Mouse (Mus musculus) right cerebral cortex, postnatal 36 days (tissue): ENCODE measurements around the gene Syt8.

ENCODE experiments used
- DNase-seq, 2 experiments: peaks; one replicate each; pipeline ENCODE4 v3.0.0; 2022; ENCODE audit warnings: low spot score in 2 of 2, mixed read lengths in 1 of 2

The Syt8 gene

GRCm38 (mm10) chr7:142408686-142409085, 26.0 kb upstream of the Syt8 start:
- no peak for DNase-seq

- no peak for DNase-seq
Measured at GRCm38 (mm10) chr7:142409603-142410002, 25.0 kb upstream of the Syt8 start.

GRCm38 (mm10) chr7:142413285-142413684, 21.4 kb upstream of the Syt8 start:
- DNase-seq, result no peak

GRCm38 (mm10) chr7:142415314-142415713, 19.3 kb upstream of the Syt8 start:
- no peak for DNase-seq

GRCm38 (mm10) chr7:142416225-142416624, 18.4 kb upstream of the Syt8 start:
- DNase-seq, result no peak

DNA sequence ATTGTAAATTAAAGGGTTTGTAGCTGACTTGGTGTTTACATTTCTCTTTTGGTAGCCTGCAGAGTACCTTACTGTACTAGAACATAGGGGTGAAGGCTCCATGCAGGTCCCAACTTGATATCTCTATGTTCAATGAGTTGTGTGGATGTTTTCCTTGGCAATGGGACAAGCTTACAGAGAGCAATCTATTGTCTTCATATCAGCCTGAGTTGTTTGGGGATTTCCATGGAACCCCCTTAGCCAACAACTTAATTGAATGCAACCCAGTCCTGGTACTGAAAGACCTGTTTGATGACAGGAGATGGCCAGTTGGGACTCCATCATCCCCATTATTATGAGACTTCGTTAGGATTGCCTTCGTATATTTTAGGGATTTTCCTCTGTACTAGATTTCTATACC, 16.6 kb upstream of the Syt8 start:
- no peak for DNase-seq

- DNase-seq, result no peak
Measured at GRCm38 (mm10) chr7:142418679-142419078, 16.0 kb upstream of the Syt8 start.

DNA sequence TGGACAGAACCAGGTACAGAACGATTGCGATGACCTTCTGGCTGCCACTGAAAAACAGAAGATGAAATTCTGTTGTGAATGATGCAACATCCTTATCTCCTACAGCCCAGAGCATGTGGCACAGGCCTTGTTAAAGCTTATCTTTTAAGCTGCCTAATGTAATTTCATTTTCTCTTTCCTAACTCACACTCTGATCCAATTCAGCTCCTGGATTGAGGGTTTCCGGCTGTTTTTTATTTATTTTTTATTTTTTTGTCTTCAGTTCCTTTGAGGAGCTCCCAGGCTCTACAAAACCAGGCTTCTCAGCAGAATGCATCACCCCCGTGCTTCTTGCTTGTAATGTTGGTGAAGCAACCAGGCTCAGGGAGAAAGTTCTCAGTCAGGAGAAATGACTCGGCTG, 14.8 kb upstream of the Syt8 start:
- no peak for DNase-seq

- DNase-seq, result no peak
Measured at GRCm38 (mm10) chr7:142421826-142422225, 12.8 kb upstream of the Syt8 start.

GRCm38 (mm10) chr7:142425641-142426213, 8.9 kb upstream of the Syt8 start:
- no peak for DNase-seq

- DNase-seq, result no peak
Measured at GRCm38 (mm10) chr7:142428213-142428612, 6.4 kb upstream of the Syt8 start.

DNA sequence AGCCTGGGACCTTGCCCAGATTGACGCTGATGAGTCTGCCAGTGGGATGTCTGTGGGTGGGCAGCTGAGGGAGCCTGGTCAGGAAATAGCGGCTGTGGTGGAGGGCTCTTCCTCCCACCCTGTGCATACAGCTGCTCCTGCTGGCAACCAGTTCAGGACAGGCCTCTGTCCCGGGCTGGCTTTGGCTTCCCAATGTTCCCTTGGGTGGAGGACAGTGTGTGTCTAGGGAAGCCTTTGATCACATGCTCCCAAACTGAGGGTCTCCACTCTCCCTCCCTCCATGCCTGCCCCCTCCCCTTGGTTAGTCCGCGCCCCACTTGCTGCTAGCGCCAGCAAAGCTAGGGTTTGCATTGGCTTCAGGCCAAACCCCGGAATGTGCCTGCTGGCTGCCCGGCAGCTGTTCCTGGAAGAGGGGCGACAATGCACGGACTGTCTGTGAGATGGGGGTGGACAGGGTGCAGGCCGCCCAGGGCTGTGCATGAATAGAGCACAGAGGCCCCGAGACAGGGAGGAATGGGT, 4.4 kb upstream of the Syt8 start:
- peak in 1 of 2 experiments; percentile 43 for DNase-seq

DNA sequence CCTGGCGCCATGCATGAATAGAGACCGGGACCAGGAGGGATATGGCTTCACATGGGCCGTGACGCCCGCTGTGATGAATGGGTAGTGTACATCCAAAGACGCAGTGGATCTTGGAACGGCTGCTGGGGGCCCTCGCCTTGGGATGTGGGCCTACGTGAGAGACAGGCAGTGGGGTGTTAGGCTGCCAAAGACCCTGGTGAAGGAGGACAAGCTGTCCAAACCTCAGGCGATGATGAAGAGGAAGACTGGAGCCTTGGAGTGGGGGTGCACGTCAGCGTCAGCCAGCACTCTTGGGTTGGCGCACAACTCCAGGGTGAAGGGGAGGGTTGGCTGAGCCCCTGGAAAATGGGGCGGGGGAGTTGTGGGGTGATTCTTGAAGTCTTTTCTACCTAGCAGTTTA, 3.5 kb upstream of the Syt8 start:
- no peak for DNase-seq

GRCm38 (mm10) chr7:142433623-142434022, 1.0 kb upstream of the Syt8 start:
- DNase-seq, result no peak

- peak; percentile 29 to 51 for DNase-seq
Measured at GRCm38 (mm10) chr7:142435524-142435923, 874 bp downstream of the Syt8 start.

GRCm38 (mm10) chr7:142437324-142437723, 2.7 kb downstream of the Syt8 start:
- DNase-seq, result no peak

DNA sequence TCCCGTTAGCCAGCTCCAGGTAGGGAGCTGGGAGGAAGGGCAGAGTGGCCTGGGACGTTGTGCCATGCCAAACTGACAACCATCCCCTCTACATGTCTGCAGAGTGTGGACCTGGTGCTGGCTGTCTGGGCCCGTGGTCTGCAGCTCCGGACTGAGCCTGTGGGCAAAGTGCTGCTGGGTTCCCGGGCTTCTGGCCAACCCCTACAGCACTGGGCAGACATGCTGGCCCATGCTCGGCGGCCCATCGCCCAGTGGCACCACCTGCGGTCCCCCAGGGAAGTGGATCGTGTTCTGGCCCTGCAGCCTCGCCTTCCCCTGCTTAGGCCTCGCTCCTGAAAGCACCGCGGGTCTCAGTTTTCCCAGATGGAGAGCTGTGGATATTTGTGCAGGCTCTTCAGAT, 5.3 kb downstream of the Syt8 start:
- DNase-seq, result no peak

- DNase-seq, result peak in 1 of 2 experiments; percentile 21
Measured at GRCm38 (mm10) chr7:142440657-142441114, 6.0 kb downstream of the Syt8 start.

GRCm38 (mm10) chr7:142441585-142441984, 6.9 kb downstream of the Syt8 start, which contains the start of gene Tnni2:
Gene Tnni2, plus strand, starts transcription at chr7:142441808.
- no peak for DNase-seq

DNA sequence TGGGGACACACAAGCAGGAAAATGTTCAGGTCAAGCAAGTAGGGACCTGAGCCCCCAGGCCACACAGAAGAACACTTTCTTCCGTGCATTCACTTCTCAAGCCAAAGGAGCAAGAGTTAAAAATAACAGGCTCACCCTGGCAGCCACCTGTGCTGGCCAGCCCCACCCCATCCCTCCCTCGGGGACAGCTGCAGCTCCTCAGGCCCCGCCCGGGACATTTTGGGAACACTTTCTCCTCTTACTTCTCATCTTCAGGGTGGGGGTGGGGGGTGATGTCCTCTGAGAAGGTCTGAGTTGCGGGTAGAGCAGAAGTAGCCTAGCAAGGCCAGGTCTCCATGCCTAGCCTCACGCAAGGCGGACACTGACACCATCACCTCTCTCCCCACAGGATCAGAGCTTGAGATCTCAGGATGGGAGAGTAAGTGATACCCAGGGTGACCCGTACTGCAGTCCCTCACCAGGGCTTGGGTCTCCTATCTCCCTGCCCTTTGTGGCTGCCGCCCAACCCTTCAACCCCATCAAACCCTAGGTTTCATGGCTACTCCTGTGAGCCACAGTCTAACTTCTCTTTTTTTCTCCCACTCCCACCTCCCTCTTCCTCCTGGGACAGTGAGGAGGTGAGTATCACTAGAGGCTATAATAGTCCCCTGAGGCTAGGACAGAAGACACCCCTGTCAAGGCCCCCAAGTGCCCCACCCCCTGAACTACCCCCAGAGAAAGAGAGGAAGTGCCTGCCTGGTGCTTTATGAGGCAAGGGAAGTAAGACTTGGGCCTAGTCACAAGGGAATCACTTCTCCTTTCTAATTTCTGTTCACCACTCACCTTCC, 7.6 kb downstream of the Syt8 start:
- no peak for DNase-seq

DNA sequence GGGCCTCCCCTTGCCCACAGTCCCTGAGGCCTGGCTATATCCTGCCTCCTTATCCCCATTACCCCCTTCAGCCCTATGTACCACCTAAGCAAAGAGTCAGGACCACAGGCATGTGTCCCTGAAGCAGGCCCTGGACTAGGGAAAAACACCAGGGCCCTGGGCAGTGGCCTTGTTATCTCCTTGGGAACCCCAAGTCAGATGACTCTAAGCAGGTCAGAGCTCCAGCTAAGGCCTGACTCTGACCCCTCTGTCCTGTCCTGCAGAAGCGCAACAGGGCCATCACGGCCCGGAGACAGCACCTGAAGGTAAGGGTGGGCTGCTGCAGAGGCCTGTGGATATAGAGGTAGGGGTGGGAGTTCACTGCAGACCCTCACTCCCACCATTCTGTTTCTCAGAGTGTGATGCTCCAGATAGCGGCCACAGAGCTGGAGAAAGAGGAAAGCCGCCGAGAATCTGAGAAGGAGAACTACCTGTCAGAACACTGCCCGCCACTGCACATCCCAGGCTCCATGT, 8.3 kb downstream of the Syt8 start:
- no peak for DNase-seq

DNA sequence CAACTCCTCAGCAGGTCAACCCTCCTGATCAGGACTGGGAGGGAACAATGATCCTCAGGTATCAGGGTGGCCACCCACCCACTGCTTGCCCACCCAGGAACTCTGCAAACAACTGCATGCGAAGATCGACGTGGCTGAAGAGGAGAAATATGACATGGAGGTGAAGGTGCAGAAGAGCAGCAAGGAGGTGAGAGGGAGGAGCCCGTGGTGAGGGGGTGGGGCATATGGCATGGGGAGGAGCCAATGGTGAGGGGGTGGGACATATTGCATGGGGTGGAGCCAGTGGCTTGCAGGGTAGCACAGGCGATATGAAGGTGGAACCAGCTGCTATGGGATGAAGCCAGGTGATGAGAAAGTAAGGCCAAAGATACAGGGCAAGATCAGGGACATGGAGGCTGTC, 8.8 kb downstream of the Syt8 start:
- DNase-seq, result no peak

GRCm38 (mm10) chr7:142444171-142444570, 9.5 kb downstream of the Syt8 start:
- no peak for DNase-seq
